Mouse (Mus musculus): ENCODE results near the gene Ifna11. TPM values are rescaled to one million over a fixed set of nuclear protein-coding genes. Genes with fewer than 3 reads are reported as not detected.
"Not testable (repeated sequence)": the region's sequence is repeated elsewhere in the genome, so short reads cannot be mapped to it uniquely, and the experiment has no call there.

Gene Ifna11
- polyA plus RNA-seq, 1 experiment = not detected

DNA sequence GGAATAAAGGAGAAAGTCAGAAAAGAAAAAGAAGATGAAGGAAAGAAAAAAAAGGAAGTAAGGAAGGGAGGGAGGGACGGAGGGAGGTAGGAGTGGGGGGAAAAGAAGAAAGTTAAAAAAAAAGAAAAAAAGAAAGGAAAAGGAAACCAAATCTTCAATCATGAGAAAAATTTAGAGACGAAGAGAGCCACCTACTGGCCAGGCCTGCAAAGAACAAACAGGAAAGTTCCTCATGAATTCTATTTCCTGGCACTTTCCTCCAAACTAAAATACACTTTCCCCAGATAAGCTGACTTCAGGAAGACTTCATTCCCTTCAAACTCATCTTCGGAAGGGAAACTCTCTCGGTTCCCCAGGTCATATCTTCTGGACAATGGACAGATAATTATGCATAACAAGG lies 10.8 kb downstream of the Ifna11 start:
- TF ChIP-seq GATA1 (IDR thresholded peaks at IDR 0.05; ENCODE audit: low read length) = no peak

DNA sequence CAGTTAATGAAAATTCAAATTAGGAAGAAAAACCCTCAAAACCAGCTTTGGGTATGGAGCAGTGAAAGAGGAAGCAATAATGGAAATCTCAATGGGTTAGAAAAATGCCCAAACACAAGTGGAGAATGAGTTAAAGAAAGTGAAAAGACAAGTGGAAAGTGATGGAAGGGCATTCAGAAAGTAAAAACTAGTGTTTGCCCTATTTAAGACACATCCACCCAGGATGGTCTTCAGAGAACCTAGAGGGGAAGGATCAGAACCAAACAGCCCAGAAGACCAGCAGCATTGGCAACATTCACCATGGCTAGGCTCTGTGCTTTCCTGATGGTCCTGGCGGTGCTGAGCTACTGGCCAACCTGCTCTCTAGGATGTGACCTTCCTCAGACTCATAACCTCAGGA lies 15.5 kb downstream of the Ifna11 start, which contains the start of gene Ifna5:
Gene Ifna5, plus strand, starts transcription at position 301 of the 400 bp plus-strand sequence.
- not testable (repeated sequence) for TF ChIP-seq GATA1 (IDR thresholded peaks at IDR 0.05; ENCODE audit: low read length)

DNA sequence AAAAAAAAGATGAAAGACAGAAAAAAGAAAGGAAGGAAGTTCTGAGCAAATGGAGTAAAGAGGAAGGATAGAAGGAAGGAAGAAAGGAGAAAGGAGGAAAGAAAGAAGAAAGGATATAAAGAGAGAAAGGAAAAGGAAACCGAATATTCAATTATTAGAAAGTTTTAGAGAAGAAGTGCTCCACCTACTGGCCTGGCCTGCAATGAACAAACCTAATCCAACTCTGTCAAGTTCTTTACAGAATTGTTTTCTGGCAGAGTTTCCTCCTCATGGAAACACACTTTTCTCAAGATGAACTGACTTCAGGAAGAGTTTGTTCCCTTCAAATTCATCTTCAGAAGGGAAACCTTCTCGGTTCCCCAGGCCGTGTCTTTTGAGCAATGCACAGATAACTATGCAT lies 19.1 kb downstream of the Ifna11 start:
- no peak for TF ChIP-seq GATA1 (IDR thresholded peaks at IDR 0.05; ENCODE audit: low read length)

DNA sequence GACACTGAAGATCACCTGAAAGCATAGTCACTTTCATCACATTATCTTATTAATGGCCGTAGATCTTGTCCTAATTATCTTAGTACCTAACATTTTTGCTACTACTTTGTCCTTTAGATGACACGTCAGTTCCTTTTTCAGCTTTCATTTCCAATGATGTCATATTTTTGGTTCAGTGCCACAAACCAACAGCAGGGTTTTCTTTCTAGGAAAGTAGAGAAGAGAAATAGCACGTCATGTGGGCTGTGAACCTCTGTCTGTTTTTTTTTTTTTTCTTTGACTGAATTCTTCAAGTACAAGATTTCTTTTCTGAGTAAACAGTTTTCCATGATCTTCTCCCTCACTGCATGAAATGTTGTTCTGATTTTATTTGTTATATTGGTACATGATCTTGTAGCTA lies 20.3 kb downstream of the Ifna11 start:
- TF ChIP-seq GATA1 (IDR thresholded peaks at IDR 0.05; ENCODE audit: low read length) = no peak

DNA sequence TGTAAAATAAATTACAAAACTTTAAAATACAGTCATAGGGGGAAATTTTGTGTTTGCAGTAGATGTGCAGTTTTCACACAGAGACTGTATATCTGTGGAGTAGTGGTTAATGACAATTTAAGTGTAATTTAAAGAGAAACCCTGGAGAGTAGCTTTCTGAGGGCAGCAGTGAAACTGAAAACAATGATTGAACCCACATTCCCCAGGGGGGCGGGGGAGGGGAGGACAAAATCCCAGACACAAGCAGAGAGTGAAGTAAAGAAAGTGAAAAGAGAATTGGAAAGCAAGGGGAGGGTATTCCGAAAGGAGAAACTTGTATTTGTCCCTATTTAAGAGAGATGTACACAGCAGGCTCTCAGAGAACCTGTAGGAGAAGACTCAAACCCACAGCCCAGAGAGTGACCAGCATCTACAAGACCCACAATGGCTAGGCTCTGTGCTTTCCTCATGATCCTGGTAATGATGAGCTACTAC lies 21.7 kb downstream of the Ifna11 start, which contains the start of gene Ifna4:
Gene Ifna4, plus strand, starts transcription at position 424 of the 474 bp plus-strand sequence.
- no peak for TF ChIP-seq GATA1 (IDR thresholded peaks at IDR 0.05; ENCODE audit: low read length)

DNA sequence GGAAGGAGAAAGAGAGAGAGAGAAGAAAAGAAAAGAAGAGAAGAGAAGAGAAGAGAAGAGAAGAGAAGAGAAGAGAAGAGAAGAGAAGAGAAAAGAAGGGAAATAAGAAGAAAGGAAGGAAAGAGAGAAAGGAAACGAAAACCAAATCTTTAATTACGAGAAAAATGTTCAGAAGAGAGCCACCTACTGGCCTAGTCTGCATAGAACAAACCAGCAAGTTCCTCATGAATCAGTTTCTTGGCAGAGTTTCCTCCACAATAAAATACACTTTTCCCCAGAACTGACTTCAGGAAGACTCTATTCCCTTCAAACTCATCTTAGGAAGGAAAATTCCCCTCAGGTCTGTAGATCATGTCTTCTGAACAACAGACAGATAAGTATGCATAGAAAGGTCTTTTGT lies 25.6 kb downstream of the Ifna11 start:
- TF ChIP-seq GATA1 (IDR thresholded peaks at IDR 0.05; ENCODE audit: low read length) = no peak

DNA sequence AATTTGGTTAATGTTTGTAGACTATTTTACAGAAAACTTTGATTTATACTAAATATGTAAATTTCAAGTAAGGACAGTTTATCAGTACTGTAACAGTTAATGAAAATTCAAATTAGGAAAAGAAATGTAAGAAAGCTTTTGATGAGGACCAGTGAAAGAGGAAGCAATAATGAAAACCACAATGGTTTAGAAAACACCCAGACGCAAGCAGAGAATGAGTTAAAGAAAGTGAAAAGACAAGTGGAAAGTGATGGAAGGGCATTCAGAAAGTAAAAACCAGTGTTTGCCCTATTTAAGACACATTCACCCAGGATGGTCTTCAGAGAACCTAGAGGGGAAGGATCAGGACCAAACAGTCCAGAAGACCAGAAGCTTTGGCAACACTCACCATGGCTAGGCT lies 29.9 kb downstream of the Ifna11 start, which contains the start of gene Ifna1:
Gene Ifna1, plus strand, starts transcription at position 390 of the 400 bp plus-strand sequence.
- no peak for TF ChIP-seq GATA1 (IDR thresholded peaks at IDR 0.05; ENCODE audit: low read length)

DNA sequence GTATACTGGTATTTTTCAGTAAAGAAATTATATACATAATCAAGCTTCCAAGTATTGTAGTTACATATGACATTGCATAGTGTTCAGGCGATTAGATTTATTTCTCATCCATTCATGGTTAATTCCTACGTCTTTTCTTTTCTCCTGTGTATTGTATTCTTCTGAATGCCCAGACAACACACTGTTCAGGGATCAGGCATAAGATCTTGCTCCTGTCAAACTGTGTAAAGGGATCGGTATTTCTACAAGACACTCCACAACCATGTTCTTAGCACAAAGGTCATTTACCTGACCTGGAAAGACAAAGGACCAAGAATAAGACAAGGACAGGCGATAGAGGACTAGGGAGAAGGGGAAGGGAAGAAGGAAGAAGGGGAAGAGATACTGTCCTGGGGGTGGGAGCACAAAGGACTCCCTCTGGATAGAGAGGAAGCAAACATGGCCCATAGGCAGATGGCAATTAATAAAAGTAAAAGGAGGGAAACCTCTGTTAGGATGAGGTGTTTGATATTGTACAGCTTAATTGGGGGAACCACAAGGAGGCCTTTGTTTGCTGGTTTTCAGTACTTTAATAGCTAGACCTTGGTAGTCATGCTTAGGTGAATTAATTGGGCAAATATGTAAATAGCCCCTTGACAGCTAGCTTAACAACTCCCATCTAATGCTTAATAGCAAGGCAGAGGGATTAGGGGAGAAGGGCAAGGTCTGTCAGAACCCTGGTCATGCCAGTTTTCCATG lies 31.4 kb downstream of the Ifna11 start:
- no peak for TF ChIP-seq GATA1 (IDR thresholded peaks at IDR 0.05; ENCODE audit: low read length)

DNA sequence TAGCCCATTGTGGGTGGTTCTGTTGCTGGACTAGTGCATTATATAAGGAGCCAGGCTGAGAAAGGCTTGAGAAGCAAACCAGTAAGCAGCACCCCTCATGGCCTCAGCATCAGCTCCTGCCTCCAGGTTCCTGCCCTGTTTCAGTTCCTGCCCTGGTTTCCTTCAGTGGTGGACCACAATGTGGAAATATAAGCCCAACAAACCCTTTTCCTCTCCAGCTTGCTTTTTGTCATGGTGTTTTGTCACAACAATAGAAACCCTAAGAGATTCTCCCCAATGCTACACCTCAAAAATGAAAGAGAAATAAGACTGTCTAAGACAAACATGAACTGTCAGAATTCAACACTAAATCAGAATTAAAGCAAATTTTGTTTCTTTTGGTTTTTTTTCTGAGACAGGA lies 39.5 kb downstream of the Ifna11 start:
- TF ChIP-seq GATA1 (IDR thresholded peaks at IDR 0.05; ENCODE audit: low read length) = no peak

DNA sequence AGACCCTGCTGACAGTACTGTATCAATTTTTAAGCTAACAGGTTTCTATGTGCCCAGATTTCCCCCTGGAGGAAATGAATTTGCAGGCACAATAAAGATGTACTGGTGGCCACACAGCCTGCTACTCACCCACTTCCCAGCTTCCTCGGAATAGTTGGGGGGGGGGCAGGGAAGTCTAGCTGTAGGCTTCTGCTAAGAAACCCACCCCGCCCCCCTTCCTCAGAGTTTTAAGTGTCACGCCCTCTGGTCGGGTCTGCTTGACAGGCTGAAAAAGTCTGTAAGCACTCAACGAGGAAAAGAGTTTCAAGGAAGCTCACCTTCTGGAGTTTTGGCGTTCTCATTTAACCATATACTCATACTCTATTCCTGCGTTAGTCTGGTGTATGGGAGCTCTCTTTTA lies 43.5 kb downstream of the Ifna11 start:
- no peak for TF ChIP-seq GATA1 (IDR thresholded peaks at IDR 0.05; ENCODE audit: low read length)

DNA sequence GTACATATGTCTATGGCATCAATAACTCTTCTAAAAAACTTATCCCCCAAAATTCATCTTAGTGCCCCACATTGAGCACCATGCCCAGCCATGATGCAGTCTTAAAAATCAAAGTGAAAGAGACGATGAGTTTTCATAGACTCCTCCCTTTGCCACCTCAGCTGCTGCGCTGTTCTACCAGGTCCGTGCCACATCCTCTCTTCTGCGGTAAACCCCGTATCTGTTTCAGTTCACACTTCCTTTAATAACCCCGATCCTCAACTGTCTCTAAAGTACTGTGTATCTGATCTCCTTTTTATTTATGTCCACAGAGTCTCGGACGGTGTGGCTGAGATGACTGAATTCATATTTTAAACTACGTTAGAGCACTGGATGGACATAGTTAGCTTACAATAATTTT lies 44.8 kb downstream of the Ifna11 start:
- TF ChIP-seq GATA1 (IDR thresholded peaks at IDR 0.05; ENCODE audit: low read length) = no peak

DNA sequence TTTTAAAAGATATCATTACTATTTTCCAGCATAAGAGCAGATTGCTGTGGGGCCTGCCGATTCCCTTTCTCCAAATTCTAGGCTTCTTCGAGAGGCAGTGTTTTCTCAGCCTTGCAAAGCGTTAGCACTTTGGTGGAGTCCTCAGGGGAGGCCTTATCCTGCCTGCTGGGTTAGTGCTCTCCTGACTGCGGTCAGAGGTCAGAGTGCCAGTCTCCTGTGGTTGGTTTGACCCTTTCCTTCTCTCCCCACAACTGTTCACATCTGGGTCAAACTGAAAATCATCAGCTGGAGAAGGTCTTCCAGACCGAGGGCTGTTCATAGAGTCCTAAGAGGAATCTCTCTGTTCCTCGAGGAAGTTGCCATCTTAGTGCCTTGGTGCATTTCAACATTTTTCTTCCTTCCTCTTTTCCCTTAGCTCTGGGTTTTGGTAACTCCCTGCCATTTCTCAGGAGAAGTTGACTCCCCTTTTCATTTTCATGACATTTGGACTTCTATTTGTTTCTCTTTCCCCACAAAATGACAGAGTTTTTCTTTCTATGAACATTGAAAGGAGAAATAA lies 45.3 kb downstream of the Ifna11 start:
- TF ChIP-seq GATA1 (IDR thresholded peaks at IDR 0.05; ENCODE audit: low read length) = no peak

DNA sequence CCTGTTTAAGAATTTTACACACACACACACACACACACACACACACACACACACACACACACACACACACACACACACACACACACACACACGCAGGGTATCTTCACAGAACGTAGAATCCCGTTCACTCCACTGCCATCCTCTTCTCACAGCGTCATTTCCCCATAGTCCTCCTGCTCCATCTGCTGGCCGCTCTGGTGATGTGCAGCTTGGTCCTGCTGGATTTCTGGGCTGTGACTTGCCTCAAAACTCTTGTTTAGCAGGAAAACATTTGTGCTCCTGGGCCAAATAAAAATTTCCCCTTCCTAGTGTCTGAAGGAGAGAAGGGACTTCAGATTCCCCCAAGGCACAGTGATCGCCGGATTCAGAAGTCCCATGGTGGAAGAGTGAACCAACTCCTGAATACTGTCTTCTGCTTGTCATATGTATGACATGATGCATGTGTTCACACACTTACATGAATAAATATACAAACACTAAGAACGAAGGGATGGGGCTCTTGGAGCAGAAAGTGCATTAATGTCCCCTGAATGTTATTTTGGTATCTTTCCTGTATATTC lies 47.7 kb downstream of the Ifna11 start:
- no peak for TF ChIP-seq GATA1 (IDR thresholded peaks at IDR 0.05; ENCODE audit: low read length)

DNA sequence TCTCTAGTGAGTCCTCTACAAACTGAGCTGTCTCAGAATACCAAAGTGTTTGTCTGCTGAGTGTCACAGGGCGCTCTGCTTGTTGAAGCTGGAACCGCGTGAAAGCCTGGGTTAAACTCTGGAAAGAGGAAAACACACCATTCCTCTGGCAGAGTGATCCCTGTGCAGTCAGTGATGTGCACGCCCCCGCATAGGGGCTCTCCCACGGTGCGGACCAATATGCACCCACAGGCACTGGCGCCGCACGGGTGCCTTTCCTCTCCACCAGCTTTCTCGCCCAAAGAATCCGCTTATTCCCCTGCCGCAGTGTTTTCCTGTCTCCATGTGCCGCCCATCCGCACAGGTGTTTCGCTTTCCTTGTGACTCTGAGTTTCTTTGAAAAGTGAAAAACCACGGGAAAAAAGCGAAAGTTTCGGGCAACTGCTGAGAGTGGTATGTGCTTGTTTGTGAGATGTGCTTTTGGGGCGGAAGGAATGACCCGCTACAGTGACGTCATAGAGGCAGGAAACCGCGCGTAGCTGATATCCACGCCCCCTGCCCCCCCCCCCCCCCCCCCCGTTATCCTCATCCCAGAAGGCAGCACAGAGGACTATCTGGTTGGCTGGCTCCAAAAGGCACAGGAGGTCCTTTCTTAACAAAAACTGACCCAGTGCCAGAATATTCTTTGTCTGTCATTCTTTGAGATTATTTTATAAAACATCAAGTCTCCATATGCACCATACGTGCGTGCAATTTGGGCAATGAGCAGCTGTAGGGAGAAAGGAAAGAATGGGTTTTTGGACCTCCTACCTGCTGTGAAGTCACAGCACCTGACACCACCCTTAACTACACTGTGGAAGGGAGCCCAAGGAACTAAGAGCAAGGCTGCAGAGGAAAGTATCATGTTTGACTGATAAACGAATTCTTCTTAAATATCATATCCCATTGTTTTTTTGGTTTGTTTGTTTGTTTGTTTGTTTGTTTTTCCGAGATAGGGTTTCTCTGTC lies 48.5 kb downstream of the Ifna11 start:
- no peak for TF ChIP-seq GATA1 (IDR thresholded peaks at IDR 0.05; ENCODE audit: low read length)

Other genes with a start within 250 kb of the Ifna11 start
- gene Ifna14, start 248.2 kb upstream of the Ifna11 start, polyA plus RNA-seq (2012) = not detected in 2 replicates
- not detected in 2 replicates for gene Ifna9, start 227.6 kb upstream of the Ifna11 start, polyA plus RNA-seq (2012)
- not detected in 2 replicates for gene Ifna12, start 216.6 kb upstream of the Ifna11 start, polyA plus RNA-seq (2012)
- not detected in 2 replicates for gene C87499, start 185.5 kb upstream of the Ifna11 start, polyA plus RNA-seq (2012)
- not detected in 2 replicates for gene Ifna13, start 175.5 kb upstream of the Ifna11 start, polyA plus RNA-seq (2012)
- not detected in 2 replicates for gene Ifna16, start 143.0 kb upstream of the Ifna11 start, polyA plus RNA-seq (2012)
- gene Ifna2, start 136.0 kb upstream of the Ifna11 start, polyA plus RNA-seq (2012) = not detected in 2 replicates
- not detected in 2 replicates for gene Ifnab, start 128.6 kb upstream of the Ifna11 start, polyA plus RNA-seq (2012)
- not detected in 2 replicates for gene Gm26566, start 98.2 kb upstream of the Ifna11 start, polyA plus RNA-seq (2012)
- gene Klhl9, start 97.5 kb upstream of the Ifna11 start, polyA plus RNA-seq (2012) = 6.4 and 7.6 TPM in 2 replicates
- not detected in 2 replicates for gene Gm13271, start 65.1 kb upstream of the Ifna11 start, polyA plus RNA-seq (2012)
- gene Gm13283, start 59.8 kb upstream of the Ifna11 start, polyA plus RNA-seq (2012) = not detected in 2 replicates
- gene Gm13290, start 46.1 kb upstream of the Ifna11 start, polyA plus RNA-seq (2012) = not detected in 2 replicates
- not detected in 2 replicates for gene Gm13289, start 43.0 kb upstream of the Ifna11 start, polyA plus RNA-seq (2012)
- gene Gm13272, start 40.1 kb upstream of the Ifna11 start, polyA plus RNA-seq (2012) = not detected in 2 replicates
- not detected in 2 replicates for gene Ifnz, start 37.8 kb upstream of the Ifna11 start, polyA plus RNA-seq (2012)
- gene Gm13276, start 34.2 kb upstream of the Ifna11 start, polyA plus RNA-seq (2012) = not detected in 2 replicates
- gene Gm13277, start 31.3 kb upstream of the Ifna11 start, polyA plus RNA-seq (2012) = not detected in 2 replicates
- not detected in 2 replicates for gene Gm13278, start 28.4 kb upstream of the Ifna11 start, polyA plus RNA-seq (2012)
- gene Gm13275, start 25.5 kb upstream of the Ifna11 start, polyA plus RNA-seq (2012) = not detected in 2 replicates
- not detected in 2 replicates for gene Gm13279, start 22.6 kb upstream of the Ifna11 start, polyA plus RNA-seq (2012)
- gene Gm13285, start 20.3 kb upstream of the Ifna11 start, polyA plus RNA-seq (2012) = not detected in 2 replicates
- gene Gm13287, start 16.7 kb upstream of the Ifna11 start, polyA plus RNA-seq (2012) = not detected in 2 replicates
- not detected in 2 replicates for gene Gm13288, start 14.4 kb upstream of the Ifna11 start, polyA plus RNA-seq (2012)
- not detected in 2 replicates for gene Ifna7, start 3.7 kb upstream of the Ifna11 start, polyA plus RNA-seq (2012)
- gene Ifna6, start 7.5 kb downstream of the Ifna11 start, polyA plus RNA-seq (2012) = not detected in 2 replicates
- not detected in 2 replicates for gene Ifna5, start 15.6 kb downstream of the Ifna11 start, polyA plus RNA-seq (2012)
- gene Ifna4, start 21.9 kb downstream of the Ifna11 start, polyA plus RNA-seq (2012) = not detected in 2 replicates
- gene Ifna1, start 30.1 kb downstream of the Ifna11 start, polyA plus RNA-seq (2012) = not detected in 2 replicates
- gene Ifne, start 60.2 kb downstream of the Ifna11 start, polyA plus RNA-seq (2012) = not detected in 2 replicates